Mouse (Mus musculus) neutrophil, adult 5-6 weeks (primary cell): ENCODE results near the gene Dpep1. TPM values are rescaled to one million over a fixed set of nuclear protein-coding genes. Genes with fewer than 3 reads are reported as not detected.
"Not testable (repeated sequence)": the region's sequence is repeated elsewhere in the genome, so short reads cannot be mapped to it uniquely, and the experiment has no call there.

ENCODE experiments used
- ATAC-seq: fragments of 151-379, 151-347 bp; 2 replicates; pipeline ENCODE4 v1.8.0; 2017; ENCODE audit warnings: mild to moderate bottlenecking, moderate TSS enrichment; ENCODE audit not compliant: insufficient number of reproducible peaks, poor library complexity, low FRiP score, severe bottlenecking; ENCODE audit errors: extremely low read depth
- total RNA-seq: library from RNA; stranded (forward); fragments of 200-1000 nt; gene quantifications from 2 replicates; pipeline ENCODE4 v1.2.3, GENCODE M21; 2017

Gene Dpep1
- not detected in 2 replicates for total RNA-seq

DNA sequence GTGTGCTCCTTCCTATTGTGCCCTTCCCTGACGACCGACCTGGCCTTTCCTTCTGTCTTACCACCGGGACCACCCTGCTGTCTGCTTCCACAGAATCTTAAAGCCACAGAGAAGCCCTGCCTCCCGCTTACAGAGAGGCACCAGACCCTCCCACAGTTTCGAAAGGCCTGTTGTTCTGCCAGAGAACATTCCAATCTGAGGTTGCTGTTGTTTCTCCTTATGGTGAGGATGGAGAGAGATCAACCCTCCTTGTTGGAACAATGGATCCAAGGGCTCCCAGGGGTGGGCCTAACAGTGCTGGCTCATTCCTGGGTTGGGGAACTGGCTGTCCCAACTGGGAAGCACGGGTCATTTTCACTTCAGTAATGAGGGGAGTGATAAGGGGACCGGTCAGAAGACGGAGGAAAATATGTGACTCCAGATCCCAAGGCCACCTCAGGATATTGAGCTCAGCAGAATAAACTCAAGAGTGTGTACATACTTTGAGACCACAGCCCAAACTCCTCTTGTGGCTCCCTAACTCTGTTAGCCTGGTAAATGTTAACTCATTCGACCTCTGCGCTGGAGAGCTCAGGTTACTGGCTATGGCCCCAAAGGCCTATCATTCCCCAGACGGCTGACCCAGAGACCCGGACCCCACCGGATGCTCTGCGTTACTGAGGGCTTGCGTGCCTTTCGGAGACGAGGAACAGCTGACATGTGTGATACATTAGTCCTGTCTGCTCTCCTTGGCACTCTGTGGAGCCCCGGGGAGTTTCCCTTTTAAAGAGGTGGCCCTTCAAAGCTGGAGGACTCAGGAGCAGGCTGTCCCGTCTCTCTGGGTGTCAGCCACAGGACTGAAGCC, at the start of gene Dpep1:
Dpep1 (plus strand) TSS at position 677 of the 844 bp plus-strand sequence.
- ATAC-seq: no peak

DNA sequence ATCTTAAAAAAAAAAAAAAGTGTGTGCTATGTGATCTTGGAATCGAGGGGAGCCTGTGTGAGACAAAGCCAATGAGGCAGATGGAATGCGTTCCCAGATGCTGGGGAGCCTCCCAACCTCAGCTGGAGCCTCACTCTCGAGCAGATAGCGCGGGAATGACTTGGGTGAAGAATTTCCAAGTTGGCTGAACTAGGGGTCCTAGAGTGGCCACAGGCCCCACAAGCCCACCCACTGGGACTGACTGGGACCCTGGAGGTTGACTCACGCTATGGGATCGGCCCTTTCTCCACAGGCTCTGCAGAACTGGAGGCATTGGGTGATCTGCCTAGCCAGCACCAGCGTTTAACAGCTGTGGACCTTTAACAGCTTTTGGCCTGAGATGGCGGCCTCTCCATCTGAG, 49.8 kb upstream of the Dpep1 start:
- no peak for ATAC-seq

DNA sequence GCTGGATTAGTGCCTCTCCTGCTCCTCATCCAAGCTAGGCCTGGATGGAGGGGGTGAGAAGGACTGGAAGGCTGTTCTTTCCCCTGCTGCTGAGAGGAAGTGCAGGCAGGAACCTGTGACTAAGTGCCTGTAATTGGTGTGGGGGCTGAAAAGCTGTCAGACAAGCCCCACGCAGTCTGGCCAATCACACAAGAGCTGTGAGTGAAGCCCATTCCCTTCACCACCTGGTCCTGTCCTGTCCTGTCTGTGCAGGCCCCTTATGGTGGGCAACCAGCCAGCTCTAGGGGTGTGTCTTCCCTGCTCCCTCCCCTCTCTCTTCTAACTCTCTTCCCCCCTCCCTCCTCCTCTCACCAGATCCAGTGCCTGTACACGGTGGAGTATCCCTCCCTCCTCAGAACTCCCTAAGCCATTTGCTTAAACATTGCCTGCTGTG, 48.4 kb upstream of the Dpep1 start:
- ATAC-seq: no peak

- no peak for ATAC-seq
Observed at GRCm38 (mm10) chr8:123138741-123139140, 47.3 kb upstream of the Dpep1 start.

DNA sequence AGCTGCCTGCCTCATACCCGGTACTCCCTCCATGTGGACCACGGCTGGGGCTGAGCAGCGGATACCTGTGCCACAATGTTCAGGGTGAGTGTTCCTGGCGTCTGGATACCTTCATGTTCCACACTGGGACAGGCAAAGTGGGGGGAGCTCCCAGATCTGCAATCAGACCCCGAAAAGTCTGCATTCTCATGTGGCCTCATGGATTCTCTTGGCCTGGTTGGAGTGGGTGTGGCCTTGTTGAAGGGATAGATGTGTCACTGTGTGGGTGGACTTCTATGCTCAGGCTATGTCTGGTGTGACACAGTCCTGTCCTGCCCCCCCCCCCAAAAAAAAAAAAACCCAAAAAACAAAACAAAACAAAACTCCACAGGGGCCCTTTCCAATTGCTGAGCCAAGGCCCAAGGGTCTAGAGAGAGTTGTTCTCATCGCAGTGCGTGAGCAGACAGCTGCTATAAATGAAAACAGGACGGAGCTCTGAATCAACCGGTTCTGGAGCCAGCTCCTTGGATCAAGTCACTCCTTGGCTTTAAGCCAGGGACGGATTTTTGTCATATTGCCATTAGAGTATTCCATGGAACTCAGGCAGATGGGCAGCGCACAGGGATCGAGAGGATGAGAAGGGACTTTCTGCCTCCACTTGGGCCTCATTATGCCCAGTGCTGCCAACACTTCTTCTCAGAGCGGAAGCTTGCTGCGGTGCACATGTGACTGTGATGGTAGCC, 44.1 kb upstream of the Dpep1 start:
- no peak for ATAC-seq

- ATAC-seq: no peak
Observed at GRCm38 (mm10) chr8:123145279-123145678, 40.8 kb upstream of the Dpep1 start.

DNA sequence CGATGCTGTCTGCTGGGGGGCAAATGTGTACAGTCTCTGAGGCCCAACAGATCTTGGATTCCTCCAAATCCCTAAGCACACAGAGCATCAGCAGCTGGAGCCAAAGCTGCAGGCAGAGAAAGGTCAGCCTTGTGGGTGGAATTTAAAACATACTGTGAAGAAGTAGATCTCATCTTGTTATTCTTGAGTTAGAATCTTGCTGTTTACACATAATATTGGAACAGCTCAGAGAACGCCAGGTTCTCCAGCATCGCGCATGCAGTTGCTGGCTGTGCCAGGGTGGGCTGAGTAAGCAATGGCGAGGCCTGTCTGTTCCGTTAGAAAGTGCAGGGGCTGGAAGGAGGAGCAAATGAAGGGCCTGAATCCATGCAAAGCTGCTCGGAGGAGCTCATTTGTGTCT, 39.7 kb upstream of the Dpep1 start:
- ATAC-seq: no peak

DNA sequence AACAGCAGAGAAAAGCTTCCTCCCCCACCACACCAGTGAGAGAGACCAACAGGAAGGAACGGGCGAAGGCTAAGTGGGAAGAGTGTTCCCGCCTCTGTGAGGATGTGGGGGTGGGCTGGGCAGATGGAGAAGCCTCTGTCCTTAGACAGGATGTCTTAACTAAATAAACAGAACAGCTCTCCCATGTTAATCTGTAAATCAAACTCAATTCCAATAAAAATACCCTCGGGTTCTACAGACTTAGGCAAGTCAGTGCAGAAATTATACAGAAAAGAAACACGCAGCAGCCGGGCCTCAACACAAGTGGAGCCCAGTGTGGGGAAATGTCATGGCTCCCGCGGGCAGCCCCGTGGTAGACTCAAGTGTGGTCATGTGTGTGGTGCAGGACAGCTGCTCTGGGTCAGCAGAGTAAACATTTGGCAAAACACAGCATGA, 35.3 kb upstream of the Dpep1 start:
- no peak for ATAC-seq

DNA sequence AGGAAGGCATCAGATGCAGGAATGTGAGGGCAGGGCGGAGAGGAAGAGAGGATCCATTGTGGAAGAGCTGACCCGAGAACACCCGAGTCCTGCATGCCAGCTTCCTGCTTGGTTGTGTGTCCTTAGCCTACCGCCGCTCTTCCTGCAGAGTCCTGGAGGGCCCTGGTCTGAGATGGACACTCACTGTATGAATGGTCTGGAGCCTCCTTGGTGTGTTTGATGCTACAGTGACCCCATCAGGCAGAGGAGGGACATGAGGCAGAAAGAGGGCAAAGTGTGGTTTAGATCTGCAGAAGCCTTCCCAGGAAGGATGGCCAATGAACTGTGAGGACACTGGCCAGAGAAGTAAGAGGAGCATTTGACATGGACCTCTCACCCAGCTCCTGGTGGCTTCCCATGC, 30.9 kb upstream of the Dpep1 start:
- ATAC-seq: no peak

DNA sequence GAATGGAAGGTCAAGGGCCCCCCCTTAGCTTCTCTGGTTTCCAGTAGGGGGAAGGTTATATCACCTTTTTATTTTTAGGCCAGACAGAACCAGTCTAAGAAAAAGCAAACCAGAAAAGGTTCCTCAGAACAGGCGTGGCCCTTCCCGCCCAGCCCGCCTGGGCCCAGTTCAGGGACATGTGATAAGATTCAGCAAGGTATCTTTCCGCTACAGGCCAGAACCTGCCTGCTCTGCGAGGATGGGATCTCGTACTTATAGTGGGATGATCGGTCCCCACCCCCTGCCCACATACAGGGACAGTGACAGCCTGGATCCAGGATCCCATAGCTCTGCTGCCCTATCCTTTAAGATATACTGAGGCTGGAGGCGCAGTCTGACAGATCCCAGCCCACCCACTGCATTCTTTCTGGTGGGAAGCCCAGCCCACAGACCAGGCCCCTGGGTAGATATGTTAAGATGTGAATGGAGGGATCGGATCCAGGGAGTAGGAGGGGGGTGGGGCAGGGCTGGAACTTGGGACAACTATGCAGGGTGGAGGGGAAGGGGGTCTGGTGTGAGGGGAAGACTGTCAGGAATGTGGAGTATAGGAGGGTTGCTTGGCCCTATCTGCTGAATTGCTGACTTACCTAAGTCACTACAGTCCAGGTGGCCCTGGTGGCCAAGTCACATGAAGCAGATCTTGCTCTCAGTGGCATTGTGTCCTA, 29.8 kb upstream of the Dpep1 start:
- no peak for ATAC-seq

- no peak for ATAC-seq
Observed at GRCm38 (mm10) chr8:123157888-123158465, 28.1 kb upstream of the Dpep1 start, which contains the start of gene Sult5a1. TSS of gene Sult5a1 (minus strand) at chr8:123158315.

DNA sequence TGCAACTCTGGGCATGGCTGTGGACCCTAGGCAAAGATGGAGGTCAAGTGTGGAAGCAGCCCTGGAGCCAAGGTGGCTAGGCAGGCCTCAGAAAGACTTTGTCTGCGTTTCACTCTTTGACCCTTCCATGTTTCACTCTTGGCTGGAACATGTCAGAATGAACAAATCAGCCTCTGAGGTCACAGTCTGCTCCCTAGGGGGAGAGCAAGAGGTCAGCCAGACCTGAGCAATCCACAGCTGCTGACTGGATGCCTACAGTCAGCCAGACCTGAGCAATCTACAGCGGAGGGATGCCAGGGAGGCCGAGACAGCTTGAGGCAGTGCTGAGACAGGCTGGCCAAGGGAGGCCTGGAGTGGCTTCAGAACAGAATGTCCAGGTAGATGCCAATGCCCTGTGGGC, 4.7 kb upstream of the Dpep1 start:
- no peak for ATAC-seq

DNA sequence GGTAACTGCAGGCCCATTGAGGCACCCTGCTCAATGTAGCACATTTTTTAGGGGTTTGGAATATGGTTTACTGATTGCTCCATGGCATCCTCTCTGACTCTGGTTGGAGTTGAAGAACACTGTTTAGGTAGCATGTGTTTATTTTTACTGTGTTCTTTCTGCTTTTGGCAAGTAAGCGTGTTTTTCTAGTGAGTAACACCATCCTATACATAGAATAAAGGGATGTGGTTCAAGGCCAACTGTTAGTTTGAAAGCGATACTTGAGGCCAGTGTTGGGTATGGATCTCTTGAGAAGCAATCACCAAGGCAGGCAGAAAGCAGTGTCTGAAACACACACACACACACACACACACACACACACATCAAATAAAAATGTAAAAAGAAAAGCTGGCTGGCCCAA, 2.0 kb downstream of the Dpep1 start:
- ATAC-seq: no peak

GRCm38 (mm10) chr8:123188841-123189240, 2.8 kb downstream of the Dpep1 start:
- no peak for ATAC-seq

- ATAC-seq: no peak
Observed at GRCm38 (mm10) chr8:123190678-123191077, 4.6 kb downstream of the Dpep1 start.

DNA sequence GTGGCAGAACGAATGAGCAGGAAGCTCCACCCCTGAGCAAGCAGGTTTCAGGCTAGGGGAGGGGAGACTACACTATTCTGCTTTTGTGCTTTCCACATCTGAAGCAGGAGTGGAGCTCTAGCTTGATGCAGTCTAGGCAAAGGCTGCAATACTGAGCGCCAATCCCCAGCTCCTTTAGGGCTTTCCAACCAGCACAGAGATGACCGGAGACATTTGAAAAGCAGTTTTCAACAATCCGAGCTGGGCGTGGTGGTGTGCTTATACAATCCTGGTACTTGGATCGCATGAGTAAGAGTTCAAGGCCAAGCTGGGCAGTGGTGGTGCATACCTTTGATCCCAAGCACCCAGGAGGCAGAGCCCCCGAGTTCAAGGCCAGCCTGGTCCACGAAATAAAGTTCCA, 5.9 kb downstream of the Dpep1 start:
- no peak for ATAC-seq

DNA sequence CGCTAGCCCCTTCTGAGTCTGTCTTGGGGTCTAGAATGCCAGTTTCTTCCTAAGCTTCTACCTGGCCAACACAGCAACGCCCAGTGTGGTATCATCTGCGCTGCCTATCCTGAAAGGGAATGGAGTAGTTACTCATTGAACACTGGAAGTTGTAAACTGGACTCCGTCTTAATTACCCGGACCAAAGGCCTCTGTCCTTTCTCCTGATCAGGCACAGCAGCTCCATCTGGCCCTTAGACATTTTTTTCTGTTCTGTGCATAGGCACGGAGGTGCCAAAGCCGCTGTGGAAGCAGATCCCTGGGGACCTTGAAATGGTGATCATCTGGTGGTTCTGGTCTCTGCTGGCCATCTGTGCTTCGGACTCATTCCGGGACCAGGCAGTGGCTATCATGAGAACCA, 7.7 kb downstream of the Dpep1 start:
- no peak for ATAC-seq

- ATAC-seq: not testable (repeated sequence)
Observed at GRCm38 (mm10) chr8:123197016-123197415, 11.0 kb downstream of the Dpep1 start.

GRCm38 (mm10) chr8:123199864-123200263, 13.8 kb downstream of the Dpep1 start:
- ATAC-seq: no peak
